Mouse (Mus musculus) embryonic fibroblast, embryonic 13.5 days (primary cell): ENCODE results near the gene Gm20388.

Source experiments
- CTCF ChIP-seq: IDR thresholded peaks from 2 replicates; pipeline ENCODE4 v1.5.1; 2011; ENCODE audit warnings: mild to moderate bottlenecking, control low read depth, low read length, moderate library complexity, borderline replicate concordance; ENCODE audit not compliant: insufficient read depth
- POLR2A ChIP-seq: IDR thresholded peaks from 2 replicates; pipeline ENCODE4 v1.6.1; 2011; ENCODE audit warnings: low read depth, mild to moderate bottlenecking, control low read depth, low read length, moderate library complexity

- TF ChIP-seq POLR2A = no peak
- TF ChIP-seq CTCF = no peak
Measured at GRCm38 (mm10) chr8:123274447-123274846, 3363.8 kb downstream of the Gm20388 start.
